Mouse (Mus musculus) fibroblast of lung, adult 2 months (primary cell): ENCODE results near the gene Cldn3.

Source experiments
- DNase-seq: peaks from one replicate; pipeline ENCODE4 v3.0.0-alpha.2; 2011; ENCODE audit warnings: low read depth

Gene Cldn3

GRCm38 (mm10) chr5:135007802-135008571, 22.0 kb downstream of the Cldn3 start:
- no peak for DNase-seq

GRCm38 (mm10) chr5:135008671-135009589, 22.9 kb downstream of the Cldn3 start, which contains the start of gene Abhd11:
TSS of gene Abhd11 (plus strand) at chr5:135009152.
- DNase-seq, result peak; percentile 100

GRCm38 (mm10) chr5:135009590-135010319, 23.7 kb downstream of the Cldn3 start:
- peak; percentile 85 for DNase-seq

- DNase-seq, result no peak
These were observed 24.3 kb downstream of the Cldn3 start for GRCm38 (mm10) chr5:135010320-135010709.

GRCm38 (mm10) chr5:135010841-135011743, 25.1 kb downstream of the Cldn3 start:
- DNase-seq, result no peak

GRCm38 (mm10) chr5:135011809-135012613, 26.0 kb downstream of the Cldn3 start:
- no peak for DNase-seq

- DNase-seq, result no peak
These were observed 26.8 kb downstream of the Cldn3 start for GRCm38 (mm10) chr5:135012671-135013441.

GRCm38 (mm10) chr5:135015497-135015896, 29.5 kb downstream of the Cldn3 start:
- no peak for DNase-seq

GRCm38 (mm10) chr5:135016224-135016759, 30.3 kb downstream of the Cldn3 start:
- DNase-seq, result no peak

GRCm38 (mm10) chr5:135021814-135022213, 35.8 kb downstream of the Cldn3 start:
- DNase-seq, result peak; percentile 62

- DNase-seq, result no peak
These were observed 37.5 kb downstream of the Cldn3 start, which contains the start of gene Stx1a for GRCm38 (mm10) chr5:135023344-135024173. TSS of gene Stx1a (plus strand) at chr5:135023482.

- no peak for DNase-seq
These were observed 38.7 kb downstream of the Cldn3 start for GRCm38 (mm10) chr5:135024665-135025224.

- no peak for DNase-seq
These were observed 39.9 kb downstream of the Cldn3 start for GRCm38 (mm10) chr5:135025899-135026298.

GRCm38 (mm10) chr5:135029007-135029854, 43.2 kb downstream of the Cldn3 start:
- DNase-seq, result no peak

- no peak for DNase-seq
These were observed 46.6 kb downstream of the Cldn3 start for GRCm38 (mm10) chr5:135032581-135032980.

GRCm38 (mm10) chr5:135034593-135034992, 48.6 kb downstream of the Cldn3 start:
- no peak for DNase-seq
